Mouse (Mus musculus) lung, postnatal 0 days (tissue): ENCODE measurements around the gene Map4k2.

Source experiments
- CTCF ChIP-seq: IDR thresholded peaks from 2 replicates; pipeline ENCODE4 v1.5.1; 2016; ENCODE audit warnings: antibody characterized with exemption, mild to moderate bottlenecking
- EP300 ChIP-seq: IDR thresholded peaks from 2 replicates; pipeline ENCODE4 v1.6.1; 2016; ENCODE audit warnings: antibody characterized with exemption, mild to moderate bottlenecking, control low read depth

- TF ChIP-seq CTCF (no peak), EP300 (no peak)
These were observed 7.0 kb upstream of the Map4k2 start for GRCm38 (mm10) chr19:6333761-6334595.
